Mouse (Mus musculus) MEL (cell line): ENCODE data around the gene Fam181a. TPM values are rescaled to one million over a fixed set of nuclear protein-coding genes. Genes with fewer than 3 reads are reported as not detected.

ENCODE experiments used
- DNase-seq: peaks from one replicate; pipeline ENCODE4 v3.0.0; 2011; ENCODE audit warnings: low read depth, low spot score
- H3K27ac ChIP-seq: 2 replicates; pipeline ENCODE4 v1.5.1; 2012; ENCODE audit warnings: low read depth, mild to moderate bottlenecking, control low read depth, low read length, moderate library complexity; ENCODE audit not compliant: control insufficient read depth
- H3K27me3 ChIP-seq, 2 experiments: fragments of 150-350 bp in 1 of 2; sonication (generic) in 1 of 2; 2 replicates each; pipeline ENCODE4 v1.6.1; 2012; ENCODE audit warnings: low read length in 2 of 2, mild to moderate bottlenecking in 2 of 2, improper control_type of control experiment in 1 of 2, moderate library complexity in 1 of 2; ENCODE audit not compliant: insufficient read depth in 2 of 2, control insufficient read depth in 1 of 2
- H3K36me3 ChIP-seq, 2 experiments: 2 replicates each; pipeline ENCODE4 v1.6.1; 2012 to 2014; ENCODE audit warnings: low read length in 2 of 2, improper control_type of control experiment in 1 of 2, inconsistent platforms in 1 of 2, mild to moderate bottlenecking in 1 of 2; ENCODE audit not compliant: insufficient read depth in 2 of 2, control insufficient read depth in 1 of 2
- H3K4me1 ChIP-seq, 2 experiments: fragments of 150-350 bp in 1 of 2; sonication (generic) in 1 of 2; 2 replicates each; pipeline ENCODE4 v1.6.1; 2012; ENCODE audit warnings: low read length in 2 of 2, improper control_type of control experiment in 1 of 2, mild to moderate bottlenecking in 1 of 2; ENCODE audit not compliant: insufficient read depth in 2 of 2, control insufficient read depth in 1 of 2
- H3K4me3 ChIP-seq, 2 experiments: fragments of 150-350 bp in 1 of 2; sonication (generic) in 1 of 2; 2 replicates each; pipeline ENCODE4 v1.5.1; 2012; ENCODE audit warnings: low read depth in 2 of 2, low read length in 2 of 2, mild to moderate bottlenecking in 2 of 2, moderate library complexity in 2 of 2, control low read depth in 1 of 2, improper control_type of control experiment in 1 of 2; ENCODE audit not compliant: control insufficient read depth in 1 of 2, insufficient read depth in 1 of 2
- H3K79me2 ChIP-seq: 2 replicates; pipeline ENCODE4 v1.6.1; 2012; ENCODE audit warnings: mild to moderate bottlenecking, low read length, moderate library complexity; ENCODE audit not compliant: control insufficient read depth, poor library complexity, insufficient read depth
- H3K9ac ChIP-seq: 2 replicates; pipeline ENCODE4 v1.6.1; 2012; ENCODE audit warnings: low read depth, mild to moderate bottlenecking, control low read depth, low read length, moderate library complexity; ENCODE audit not compliant: control insufficient read depth, poor library complexity, severe bottlenecking
- H3K9me3 ChIP-seq: fragments of 150-350 bp; sonication (generic); replicated peaks from 2 replicates; pipeline ENCODE4 v1.6.1; 2012; ENCODE audit warnings: mild to moderate bottlenecking, low read length, improper control_type of control experiment, moderate library complexity; ENCODE audit not compliant: insufficient read depth
- BHLHE40 ChIP-seq: IDR thresholded peaks from 2 replicates; pipeline ENCODE4 v1.6.1; 2012; ENCODE audit warnings: low read depth, mild to moderate bottlenecking, inconsistent platforms, low read length, improper control_type of control experiment, borderline replicate concordance
- CHD2 ChIP-seq: IDR thresholded peaks from 2 replicates; pipeline ENCODE4 v1.6.1; 2011; ENCODE audit warnings: low read length, improper control_type of control experiment
- E2F4 ChIP-seq: IDR thresholded peaks from 2 replicates; pipeline ENCODE4 v1.6.1; 2011; ENCODE audit warnings: low read depth, low read length, improper control_type of control experiment, borderline replicate concordance
- ETS1 ChIP-seq: IDR thresholded peaks from 2 replicates; pipeline ENCODE4 v1.6.1; 2012; ENCODE audit warnings: low read depth, mild to moderate bottlenecking, inconsistent platforms, low read length, improper control_type of control experiment, moderate library complexity
- GATA1 ChIP-seq: IDR thresholded peaks from 2 replicates; pipeline ENCODE4 v1.6.1; 2011; ENCODE audit warnings: low read depth, low read length, improper control_type of control experiment
- JUND ChIP-seq: IDR thresholded peaks from 2 replicates; pipeline ENCODE4 v1.6.1; 2011; ENCODE audit warnings: low read depth, mild to moderate bottlenecking, improper control_type of control experiment, low read length
- MAFK ChIP-seq: IDR thresholded peaks from 2 replicates; pipeline ENCODE4 v1.6.1; 2011; ENCODE audit warnings: low read depth, mild to moderate bottlenecking, low read length, improper control_type of control experiment, borderline replicate concordance
- MAX ChIP-seq: IDR thresholded peaks from 2 replicates; pipeline ENCODE4 v1.6.1; 2011; ENCODE audit warnings: low read length, improper control_type of control experiment
- MXI1 ChIP-seq: IDR thresholded peaks from 2 replicates; pipeline ENCODE4 v1.6.1; 2011; ENCODE audit warnings: mild to moderate bottlenecking, low read depth, low read length, improper control_type of control experiment
- MYB ChIP-seq: IDR thresholded peaks from 2 replicates; pipeline ENCODE4 v1.6.1; 2011; ENCODE audit warnings: mild to moderate bottlenecking, low read depth, low read length, improper control_type of control experiment
- POLR2A ChIP-seq, 2 experiments: IDR thresholded peaks; 2 replicates each; pipeline ENCODE4 v1.6.1; 2011 to 2012; ENCODE audit warnings: low read length in 2 of 2, mild to moderate bottlenecking in 2 of 2, control low read depth in 1 of 2, improper control_type of control experiment in 1 of 2, low read depth in 1 of 2, moderate library complexity in 1 of 2; ENCODE audit not compliant: control insufficient read depth in 1 of 2, insufficient read depth in 1 of 2, poor library complexity in 1 of 2
- POLR2AphosphoS2 ChIP-seq: IDR thresholded peaks from 2 replicates; pipeline ENCODE4 v1.6.1; 2011; ENCODE audit warnings: low read length, improper control_type of control experiment
- POLR2AphosphoS5 ChIP-seq: IDR thresholded peaks from 2 replicates; pipeline ENCODE4 v1.6.1; 2012; ENCODE audit warnings: low read depth, borderline replicate concordance, mild to moderate bottlenecking, inconsistent platforms, low read length, moderate library complexity, mixed read lengths
- SMC3 ChIP-seq: IDR thresholded peaks from 2 replicates; pipeline ENCODE4 v1.6.1; 2011; ENCODE audit warnings: low read depth, low read length, improper control_type of control experiment
- TAL1 ChIP-seq: IDR thresholded peaks from 2 replicates; pipeline ENCODE4 v1.6.1; 2012; ENCODE audit warnings: mild to moderate bottlenecking, inconsistent platforms, low read length, moderate library complexity, mixed read lengths
- TBP ChIP-seq: IDR thresholded peaks from 2 replicates; pipeline ENCODE4 v1.8.0; 2011; ENCODE audit warnings: low read depth, low read length, improper control_type of control experiment
- TCF12 ChIP-seq: IDR thresholded peaks from 2 replicates; pipeline ENCODE4 v1.6.1; 2014; ENCODE audit warnings: low read depth, mild to moderate bottlenecking, inconsistent platforms, low read length, improper control_type of control experiment, moderate library complexity
- ZKSCAN1 ChIP-seq: IDR thresholded peaks from 2 replicates; pipeline ENCODE4 v1.6.1; 2012; ENCODE audit warnings: low read depth, mild to moderate bottlenecking, inconsistent platforms, low read length, improper control_type of control experiment, moderate library complexity
- ZNF384 ChIP-seq: IDR thresholded peaks from 2 replicates; pipeline ENCODE4 v1.6.1; 2012; ENCODE audit warnings: low read depth, mild to moderate bottlenecking, inconsistent platforms, low read length, improper control_type of control experiment
- polyA plus RNA-seq, 2 experiments: library from polyadenylated mRNA; stranded (reverse) in 1 of 2; unstranded in 1 of 2; fragments of >175 nt in 1 of 2; fragments of >200 nt in 1 of 2; gene quantifications; 2 replicates each; pipeline versions ENCODE4 v1.2.1 to v1.2.4; 2012; ENCODE audit warnings: low replicate concordance in 2 of 2, low read depth in 1 of 2; ENCODE audit not compliant: insufficient read length in 2 of 2, insufficient read depth in 1 of 2, missing spikeins in 1 of 2
- total RNA-seq: library from RNA; depleted of rRNA; stranded (reverse); fragments of 300-350 nt; gene quantifications from 2 replicates; pipeline ENCODE4 v1.2.3, GENCODE M21; 2012

Fam181a gene
- total and polyA plus RNA-seq, 3 experiments: not detected

GRCm38 (mm10) chr12:103281912-103282311 lies 28.9 kb upstream of the Fam181a start:
- H3K79me2 ChIP-seq: no peaks in the 10 kb centered on the region
- H3K27me3 ChIP-seq: no peaks in the 10 kb centered on the region
- H3K9ac ChIP-seq: no peak overlapping the region
- DNase-seq: no peak
- no peaks in the 10 kb centered on the region for H3K36me3 ChIP-seq
- no peaks in the 10 kb centered on the region for H3K9me3 ChIP-seq
- H3K4me3 ChIP-seq: no peak overlapping the region
- TF ChIP-seq MAX (no peak), MAFK (no peak), POLR2AphosphoS5 (no peak), GATA1 (no peak), ZKSCAN1 (no peak)
- H3K4me1 ChIP-seq: no peaks in the 10 kb centered on the region
- no peak overlapping the region for H3K27ac ChIP-seq

GRCm38 (mm10) chr12:103282936-103283335 lies 27.8 kb upstream of the Fam181a start:
- no peak overlapping the region for H3K9ac ChIP-seq
- H3K27me3 ChIP-seq: no peaks in the 10 kb centered on the region
- TF ChIP-seq TBP: no peak
- TF ChIP-seq TAL1: no peak
- no peak for TF ChIP-seq MYB
- TF ChIP-seq ETS1: no peak
- TF ChIP-seq GATA1: no peak
- no peak for TF ChIP-seq JUND
- no peak for TF ChIP-seq POLR2A (IDR thresholded peaks at IDR 0.05; ENCODE audit: control insufficient read depth in 1 of 2, insufficient read depth in 1 of 2, low read depth in 1 of 2, low read length in 2 of 2, poor library complexity in 1 of 2)
- no peak for TF ChIP-seq ZNF384
- no peak for TF ChIP-seq MAX
- TF ChIP-seq POLR2AphosphoS5: no peak
- no peak for TF ChIP-seq BHLHE40
- no peak for TF ChIP-seq TCF12
- no peak for TF ChIP-seq SMC3
- H3K4me1 ChIP-seq: no peaks in the 10 kb centered on the region
- no peak for DNase-seq
- H3K27ac ChIP-seq: no peak overlapping the region
- H3K9me3 ChIP-seq: no peaks in the 10 kb centered on the region
- H3K36me3 ChIP-seq: no peaks in the 10 kb centered on the region
- H3K4me3 ChIP-seq: no peak overlapping the region
- no peaks in the 10 kb centered on the region for H3K79me2 ChIP-seq

GRCm38 (mm10) chr12:103283411-103283810 lies 27.4 kb upstream of the Fam181a start:
- no peak overlapping the region for H3K9ac ChIP-seq
- no peak overlapping the region for H3K4me3 ChIP-seq
- no peak for TF ChIP-seq MYB
- TF ChIP-seq MAFK: no peak
- TF ChIP-seq GATA1: no peak
- TF ChIP-seq CHD2: no peak
- no peak for TF ChIP-seq MXI1
- no peak for TF ChIP-seq POLR2AphosphoS2
- no peak for TF ChIP-seq E2F4
- H3K27me3 ChIP-seq: no peaks in the 10 kb centered on the region
- no peak overlapping the region for H3K27ac ChIP-seq
- H3K36me3 ChIP-seq: no peaks in the 10 kb centered on the region
- DNase-seq: no peak
- no peaks in the 10 kb centered on the region for H3K79me2 ChIP-seq
- no peaks in the 10 kb centered on the region for H3K9me3 ChIP-seq
- no peaks in the 10 kb centered on the region for H3K4me1 ChIP-seq
